Mouse (Mus musculus): ENCODE data around the gene Derl3.

GRCm38 (mm10) chr10:75904391-75904790 lies 11.2 kb downstream of the Derl3 start:
- TF ChIP-seq CTCF (IDR thresholded peaks at IDR 0.05; ENCODE audit: low read depth, low read length) (no peak), POLR2A (IDR thresholded peaks at IDR 0.05; ENCODE audit: borderline replicate concordance, low read depth, low read length) (no peak)
